Mouse (Mus musculus): ENCODE results near the gene Snx17.
A peak's percentile ranks its signal among the peaks of the same experiment; 100 is the strongest.

Gene Snx17

DNA sequence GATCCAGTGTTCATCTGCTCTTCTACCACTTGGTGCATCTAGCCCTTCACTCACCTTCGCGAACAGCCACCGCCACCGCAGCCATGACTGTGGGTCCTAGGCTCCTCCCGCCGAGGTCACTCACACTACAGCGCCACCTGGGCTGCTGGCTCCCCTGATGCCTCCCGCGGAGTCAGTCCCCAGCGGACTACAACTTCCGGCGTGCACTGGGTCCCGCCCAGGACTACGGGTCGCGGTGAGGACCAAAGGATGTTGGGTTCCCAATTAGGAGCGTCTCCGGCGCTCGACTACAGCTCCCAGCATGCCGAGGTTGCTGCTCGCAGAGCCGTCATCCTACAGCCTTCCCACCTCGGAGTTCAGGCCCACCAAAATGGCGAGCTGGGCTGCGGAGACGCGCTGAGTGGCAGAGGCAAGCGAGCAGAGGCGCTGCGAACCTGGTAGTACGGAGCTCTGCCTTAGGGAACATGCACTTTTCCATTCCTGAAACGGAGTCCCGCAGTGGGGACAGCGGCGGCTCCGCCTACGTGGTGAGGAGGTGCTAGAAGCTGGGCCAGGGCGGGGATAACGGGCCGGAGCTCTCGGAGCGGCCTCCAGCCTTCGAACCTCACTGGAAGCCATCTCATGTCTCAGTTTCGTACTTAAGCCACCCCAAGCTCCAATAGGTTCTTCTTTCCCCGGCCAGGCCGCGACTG lies at the start of gene Snx17, which contains the start of gene Eif2b4:
Gene Snx17 (plus strand): TSS at position 289 of the 692 bp plus-strand sequence.
Gene Eif2b4 (minus strand): TSS at position 492 of the 692 bp plus-strand sequence.
- DNase-seq (ENCODE audit: low read depth, low spot score): peak; percentile 98

DNA sequence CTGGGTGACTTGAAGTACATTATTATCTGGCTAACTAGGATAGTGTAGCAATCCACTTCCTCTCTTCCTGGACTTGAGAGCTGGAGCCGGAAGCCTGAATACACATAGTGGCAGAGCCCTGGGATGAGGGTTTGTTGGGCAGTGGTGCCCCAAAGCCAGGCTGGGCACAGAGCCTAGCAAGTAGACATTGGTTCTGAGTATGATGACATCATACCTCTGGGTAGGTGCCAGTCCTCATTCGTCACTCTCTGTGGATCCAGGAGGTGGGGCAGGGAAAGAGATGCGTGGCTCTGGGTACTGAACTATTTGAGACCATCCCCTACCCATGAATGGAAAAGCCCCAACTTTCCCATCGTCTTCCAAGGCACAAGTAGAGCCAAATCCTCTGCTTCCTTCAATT lies 43.2 kb upstream of the Snx17 start:
- DNase-seq (ENCODE audit: low read depth, low spot score): no peak

DNA sequence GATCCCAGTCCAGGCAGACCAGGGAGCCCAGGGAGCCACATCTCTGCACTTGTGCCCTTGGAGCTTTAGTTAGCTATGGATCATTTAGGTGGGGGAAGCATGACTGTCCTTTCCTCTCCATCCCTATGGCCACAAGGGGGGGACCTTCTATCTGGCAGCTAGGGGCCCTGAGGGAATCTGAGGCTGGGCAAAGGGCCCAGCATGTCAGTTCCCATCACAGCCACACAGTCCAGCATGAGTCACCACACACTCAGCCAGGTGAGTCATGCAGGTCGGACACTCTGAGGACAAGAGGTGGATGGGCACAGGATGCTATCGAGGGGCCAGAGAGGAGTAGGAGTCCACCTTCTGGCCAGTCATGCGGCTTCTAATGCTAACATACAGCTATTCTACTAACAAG lies 41.3 kb upstream of the Snx17 start:
- no peak for DNase-seq (ENCODE audit: low read depth, low spot score)

DNA sequence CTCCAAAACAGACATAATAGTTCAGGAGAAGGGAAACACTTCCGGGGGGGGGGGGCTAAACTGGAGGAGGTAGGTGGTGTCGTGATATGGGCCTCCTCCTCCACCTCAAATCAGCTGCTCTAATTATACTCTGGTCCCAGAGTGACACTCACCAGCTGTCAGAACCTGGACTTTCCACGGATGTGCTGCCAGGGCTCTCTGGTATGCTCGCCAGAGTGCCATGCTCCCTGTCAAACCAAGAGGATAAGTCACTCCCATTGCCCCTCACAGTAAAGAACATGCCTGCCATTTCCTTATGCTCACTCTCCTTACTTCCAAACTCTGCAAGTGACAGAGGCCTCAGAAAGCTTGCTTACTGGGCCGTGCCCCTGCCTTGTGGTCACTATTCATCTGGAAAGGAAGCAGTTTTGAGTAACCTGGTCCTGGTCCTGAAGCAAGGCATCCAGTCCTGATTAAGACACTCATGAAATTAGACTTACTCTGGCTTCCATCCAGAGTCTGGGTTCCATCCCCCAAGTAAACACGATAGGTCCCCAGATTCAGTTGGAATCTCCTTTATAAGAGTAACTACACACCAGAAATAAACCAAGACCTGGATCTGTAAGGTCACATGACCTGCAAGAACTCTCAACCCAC lies 39.4 kb upstream of the Snx17 start:
- no peak for DNase-seq (ENCODE audit: low read depth, low spot score)

DNA sequence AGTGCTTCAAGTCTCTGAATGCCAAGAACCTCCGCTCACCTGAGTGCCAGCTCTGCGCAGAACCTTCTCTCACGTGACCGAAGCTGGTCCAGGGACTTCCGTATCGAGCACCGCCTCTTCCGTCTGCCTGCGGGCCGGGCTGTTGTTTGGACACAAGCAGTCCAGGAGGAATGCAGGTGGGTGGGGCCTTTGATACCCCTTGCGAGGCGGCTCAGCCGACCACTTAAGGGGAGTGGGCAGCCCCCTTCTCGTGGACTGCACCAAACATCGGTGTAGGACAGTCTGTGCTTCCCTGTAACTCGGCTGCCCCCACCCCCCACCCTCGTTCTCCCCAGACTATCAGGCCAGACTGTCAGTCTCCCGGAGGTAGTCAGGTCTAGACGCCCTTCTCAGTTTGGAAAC lies 38.9 kb upstream of the Snx17 start, which contains the start of gene Mpv17:
Gene Mpv17 (minus strand): TSS at position 100 of the 402 bp plus-strand sequence.
- DNase-seq (ENCODE audit: low read depth, low spot score): peak; percentile 87

DNA sequence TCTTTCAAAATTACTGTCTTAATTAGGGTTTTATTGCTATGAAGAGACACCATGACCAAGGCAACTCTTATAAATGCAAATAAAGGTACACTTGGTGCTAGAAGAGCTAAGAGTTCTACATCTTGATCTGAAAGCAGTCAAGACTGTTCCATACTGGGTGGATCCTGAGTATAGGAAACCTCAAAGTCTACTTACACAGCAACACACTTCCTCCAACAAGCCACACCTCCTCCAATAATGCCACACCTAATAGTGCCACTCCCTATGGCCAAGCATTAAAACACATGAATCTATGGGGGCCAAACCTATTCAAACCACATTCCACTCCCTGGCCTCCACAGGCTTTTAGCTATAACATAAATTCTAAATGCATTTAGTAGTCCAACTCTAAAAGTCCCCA lies 30.6 kb upstream of the Snx17 start:
- DNase-seq (ENCODE audit: low read depth, low spot score): no peak

DNA sequence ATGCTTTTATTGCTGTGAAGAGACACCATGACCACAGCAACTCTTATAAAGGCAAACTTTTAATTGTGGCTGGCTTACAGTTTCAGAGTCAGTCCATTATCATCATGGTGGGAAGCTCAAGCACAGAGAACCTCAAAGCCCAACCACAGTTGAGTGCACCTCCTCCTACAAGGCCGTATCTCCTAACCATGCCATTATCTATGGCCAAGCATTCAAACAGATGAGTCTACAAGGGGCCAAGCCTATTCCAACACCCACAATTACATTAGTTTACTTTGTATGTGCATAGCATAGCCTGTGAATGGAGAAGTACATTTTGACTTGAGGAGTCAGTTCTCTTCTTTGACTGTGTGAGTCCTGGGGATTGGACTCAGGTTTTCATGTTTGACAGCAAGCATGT lies 28.1 kb upstream of the Snx17 start:
- DNase-seq (ENCODE audit: low read depth, low spot score): no peak

DNA sequence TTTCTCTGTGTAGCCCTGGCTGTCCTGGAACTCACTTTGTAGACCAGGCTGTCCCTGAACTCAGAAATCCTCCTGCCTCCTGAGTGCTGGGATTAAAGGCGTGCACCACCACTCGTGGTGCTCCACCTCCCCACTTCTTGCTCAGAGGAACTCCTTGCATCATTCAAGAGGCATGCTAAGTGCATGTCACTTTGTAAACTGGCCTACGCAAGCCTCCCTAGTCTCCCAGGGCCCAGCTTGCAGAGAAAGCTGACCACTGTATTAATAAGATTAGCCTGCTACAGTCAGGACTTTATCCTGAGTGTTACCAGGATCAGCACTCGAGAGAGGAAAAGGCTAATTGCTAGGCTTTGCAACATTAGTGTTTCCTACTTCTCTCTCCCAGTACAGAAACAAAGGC lies 24.4 kb upstream of the Snx17 start:
- DNase-seq (ENCODE audit: low read depth, low spot score): no peak

DNA sequence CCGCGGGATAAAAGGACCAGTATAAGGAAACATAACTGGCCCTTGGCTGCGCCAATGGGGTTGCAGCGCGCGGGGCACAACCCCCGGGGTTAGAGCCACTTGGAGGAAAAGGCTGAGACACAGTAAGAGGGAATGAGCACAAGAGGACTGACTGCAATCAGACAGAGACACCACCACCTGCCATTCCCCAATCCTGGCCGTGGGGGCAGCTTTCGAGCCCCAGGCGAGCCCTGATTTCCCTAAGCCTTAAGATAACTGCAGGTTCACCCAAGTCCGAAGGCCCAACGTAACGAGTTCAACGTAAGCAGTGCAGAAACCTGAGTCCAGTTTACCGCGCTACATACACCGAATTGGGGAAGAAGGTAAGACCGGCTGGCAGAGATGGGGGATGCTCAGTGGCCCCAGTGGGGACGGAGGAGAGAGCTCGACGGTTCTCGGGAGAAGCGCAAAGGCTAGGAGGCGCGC lies 13.7 kb upstream of the Snx17 start:
- DNase-seq (ENCODE audit: low read depth, low spot score): peak; percentile 43

DNA sequence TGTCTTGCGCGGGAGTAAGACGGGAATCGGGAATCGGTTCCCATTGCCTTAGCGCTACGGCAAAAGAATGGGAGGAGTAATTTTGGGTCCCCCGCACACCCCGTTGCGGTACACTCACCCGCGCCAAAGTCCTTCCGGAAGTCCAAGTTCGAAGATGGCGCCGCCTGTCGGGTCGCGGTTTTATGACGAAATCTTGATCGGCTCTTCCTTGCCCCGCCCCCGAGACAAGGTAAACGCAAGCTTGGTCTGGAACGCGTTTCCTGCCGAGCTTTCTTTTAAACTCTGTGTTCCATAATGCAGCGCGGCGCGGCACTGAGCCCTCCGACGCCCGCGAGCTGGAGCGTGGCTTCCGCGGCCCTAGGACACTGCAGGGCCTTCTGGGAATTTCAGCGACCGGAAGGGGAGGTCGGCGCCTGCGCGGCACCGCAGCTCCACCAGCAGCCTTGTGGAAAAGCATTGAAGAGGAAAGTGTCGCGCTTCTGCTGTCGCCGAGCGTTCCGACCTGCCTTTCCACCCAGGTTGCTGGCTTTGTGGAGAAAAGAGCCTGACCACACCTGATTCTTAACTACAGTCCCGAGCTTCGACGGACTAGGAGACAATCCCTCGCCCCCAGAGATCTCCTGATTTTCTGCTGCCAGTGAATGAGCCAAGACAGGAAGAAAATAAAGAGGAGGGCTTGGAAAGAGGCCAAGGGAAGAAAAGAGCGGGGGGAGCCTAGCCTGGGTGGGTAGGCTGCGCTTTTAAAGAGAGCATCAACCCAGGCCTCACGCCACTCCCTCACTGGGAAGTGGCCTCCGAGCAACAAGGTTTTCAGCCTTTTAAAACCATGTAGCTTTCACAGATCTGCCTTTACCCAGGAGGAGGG lies 13.0 kb upstream of the Snx17 start, which contains the start of the genes Gm29609 and Gtf3c2:
Gene Gm29609 (minus strand): TSS at position 146 of the 865 bp plus-strand sequence.
Gene Gtf3c2 (minus strand): TSS at position 379 of the 865 bp plus-strand sequence.
- peak; percentile 95 for DNase-seq (ENCODE audit: low read depth, low spot score)

DNA sequence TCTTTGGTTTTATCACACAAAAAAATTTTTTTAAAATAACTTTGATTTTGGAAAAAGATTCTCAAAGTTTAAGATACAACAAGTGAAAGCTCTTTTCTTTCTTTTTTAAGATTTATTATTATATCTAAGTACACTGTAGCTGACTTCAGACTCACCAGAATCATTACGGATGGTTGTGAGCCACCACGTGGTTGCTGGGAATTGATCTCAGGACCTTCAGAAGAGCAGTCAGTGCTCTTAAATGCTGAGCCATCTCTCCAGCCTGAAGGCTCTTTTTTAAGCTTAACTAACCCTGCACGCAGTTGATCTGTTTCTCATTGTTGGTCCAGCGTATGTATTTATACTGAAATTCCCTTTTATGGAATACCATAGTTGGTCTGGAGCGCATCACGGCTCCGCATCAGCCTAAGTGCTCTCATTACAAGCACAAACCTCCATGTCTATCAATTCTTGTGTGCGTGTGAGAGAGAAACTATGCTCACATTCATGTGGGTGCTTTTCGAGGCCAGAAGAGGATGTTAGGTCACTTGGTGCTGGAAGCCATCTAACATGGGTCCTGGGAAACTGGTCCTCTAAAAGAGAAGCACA lies 11.8 kb upstream of the Snx17 start:
- no peak for DNase-seq (ENCODE audit: low read depth, low spot score)

DNA sequence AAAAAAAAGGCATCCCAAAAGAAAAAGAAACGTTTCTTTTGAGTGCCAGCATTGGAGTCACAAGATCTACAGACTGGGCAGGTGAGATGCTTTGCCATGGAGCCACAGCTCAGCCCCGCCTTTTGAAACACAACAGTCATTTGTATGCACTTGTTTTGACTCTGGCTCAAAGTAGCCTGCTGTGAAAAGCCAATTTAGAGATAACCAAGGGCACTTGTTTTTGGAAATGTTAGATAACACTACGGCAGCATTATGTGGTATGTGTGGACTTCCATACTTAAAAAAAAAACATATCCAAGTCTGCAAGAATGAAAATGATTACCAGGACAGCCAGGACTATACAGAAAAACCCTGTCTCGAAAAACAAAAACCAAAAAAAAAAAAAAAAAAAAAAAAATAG lies 9.3 kb upstream of the Snx17 start:
- DNase-seq (ENCODE audit: low read depth, low spot score): no peak

DNA sequence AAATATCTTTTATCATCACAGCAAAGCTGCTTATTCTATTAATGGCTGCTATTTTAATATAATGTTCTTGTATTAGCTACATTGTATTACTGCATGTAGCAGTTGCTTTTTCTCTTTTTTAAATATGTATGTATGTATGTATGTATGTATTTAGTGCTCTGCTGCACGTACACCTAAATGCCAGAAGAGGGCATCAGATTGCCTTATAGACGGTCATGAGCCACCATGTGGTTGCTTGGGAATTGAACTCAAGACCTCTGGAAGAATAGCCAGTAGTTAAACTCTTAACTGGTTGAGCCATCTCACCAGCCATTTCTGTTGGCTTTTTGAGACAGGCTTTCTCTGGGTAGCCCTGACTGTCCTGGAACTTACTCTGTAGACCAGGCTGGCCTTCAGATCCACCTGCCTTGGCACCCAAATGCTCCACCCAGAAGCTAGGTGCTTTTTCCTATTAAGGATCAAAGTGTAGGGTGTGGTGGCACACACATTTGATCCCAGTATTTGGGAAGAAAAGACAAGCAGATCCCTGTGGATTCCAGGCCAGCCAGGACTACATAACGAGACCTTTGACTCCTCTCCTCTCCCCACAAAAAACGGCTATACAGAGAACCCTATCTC lies 4.7 kb upstream of the Snx17 start:
- no peak for DNase-seq (ENCODE audit: low read depth, low spot score)

DNA sequence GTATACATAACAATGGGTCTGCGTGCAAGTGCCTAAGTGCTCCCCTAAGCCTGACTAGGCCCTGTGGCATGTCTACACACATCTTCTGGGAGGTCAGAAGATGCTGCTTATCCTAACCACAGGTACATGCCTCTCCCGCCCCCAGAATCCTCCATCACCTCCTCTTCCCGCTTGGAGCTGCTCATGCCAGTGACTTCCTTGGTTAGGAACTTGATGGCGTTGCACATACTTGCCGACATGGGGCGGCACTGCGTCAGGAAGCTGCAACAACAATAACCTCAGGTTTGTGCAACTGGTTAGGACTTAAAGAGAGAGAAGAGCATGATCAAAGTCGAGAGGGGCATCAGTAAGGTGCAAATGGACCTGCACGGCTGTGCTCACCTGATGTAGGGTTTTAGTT lies 2.8 kb upstream of the Snx17 start:
- DNase-seq (ENCODE audit: low read depth, low spot score): no peak

DNA sequence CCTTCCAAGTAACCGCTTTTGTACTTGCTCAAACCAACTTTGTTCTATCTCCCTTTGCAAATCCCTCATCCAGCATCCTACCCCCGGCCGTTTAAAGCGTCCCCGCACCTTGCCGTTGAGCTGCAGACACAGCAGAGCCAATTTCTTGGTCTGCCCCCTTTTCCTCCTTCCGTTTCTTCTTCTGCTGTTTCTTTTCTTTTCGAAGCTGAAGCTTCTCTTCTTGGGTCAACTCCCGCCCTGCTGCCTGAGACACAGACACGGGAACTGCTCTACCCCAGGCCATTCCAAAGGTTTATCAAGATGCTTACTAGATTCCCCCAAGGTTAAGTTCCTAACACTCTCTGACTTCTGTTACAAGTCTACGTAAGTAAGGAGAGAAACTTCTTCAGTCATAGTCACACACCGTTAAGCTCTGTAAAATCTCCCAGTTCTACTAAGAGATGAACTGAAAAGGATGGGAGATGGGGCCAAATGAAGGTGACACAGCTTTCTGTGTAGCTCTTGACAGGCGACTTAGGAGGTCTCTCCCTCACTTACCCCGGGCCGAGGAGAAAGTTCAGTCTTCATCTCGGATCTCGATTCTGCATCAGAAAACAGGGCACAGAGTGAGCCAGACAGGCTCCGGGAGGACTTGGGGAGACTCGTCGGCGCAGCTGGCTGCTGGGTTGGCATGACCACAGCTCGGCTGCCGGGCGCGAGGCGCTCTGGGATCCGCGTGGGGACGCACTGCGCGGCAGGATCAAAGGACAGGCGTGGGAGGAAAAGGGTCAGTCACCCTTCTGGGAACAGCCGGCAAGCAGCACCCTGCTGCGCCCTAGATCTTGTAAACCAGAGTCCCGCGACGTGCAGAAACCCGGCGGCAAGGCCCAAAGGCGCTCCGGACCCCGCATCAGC lies 735 bp upstream of the Snx17 start:
- peak; percentile 70 for DNase-seq (ENCODE audit: low read depth, low spot score)

DNA sequence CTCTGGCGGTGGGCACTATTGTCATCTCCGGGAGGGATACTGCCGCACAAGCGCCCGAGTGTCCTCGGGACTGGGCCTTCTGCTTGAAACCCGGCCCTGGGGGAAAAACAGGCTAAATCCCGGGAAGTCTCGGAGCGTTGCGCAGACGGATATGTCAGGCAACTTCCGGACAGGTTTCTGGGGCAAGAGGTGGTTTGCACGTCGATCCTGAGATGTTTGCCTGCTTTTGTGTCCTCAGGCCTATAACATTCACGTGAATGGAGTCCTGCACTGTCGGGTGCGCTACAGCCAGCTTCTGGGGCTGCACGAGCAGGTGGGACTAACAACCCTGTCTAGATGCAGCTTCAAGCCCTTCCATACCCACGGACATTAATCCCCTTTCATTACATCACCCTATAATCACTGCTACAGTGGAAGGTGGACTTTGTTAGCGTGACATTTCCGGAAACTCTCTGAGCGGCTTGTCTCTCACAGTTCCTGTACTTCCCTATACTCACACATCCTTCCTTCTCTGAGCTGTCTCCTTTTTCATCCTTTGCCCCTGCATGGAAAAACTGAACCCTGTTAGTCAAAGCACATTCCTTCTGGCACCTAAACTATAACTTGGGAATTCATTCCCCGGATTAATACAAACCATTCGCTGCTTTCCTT lies 729 bp downstream of the Snx17 start:
- DNase-seq (ENCODE audit: low read depth, low spot score): peak; percentile 9

DNA sequence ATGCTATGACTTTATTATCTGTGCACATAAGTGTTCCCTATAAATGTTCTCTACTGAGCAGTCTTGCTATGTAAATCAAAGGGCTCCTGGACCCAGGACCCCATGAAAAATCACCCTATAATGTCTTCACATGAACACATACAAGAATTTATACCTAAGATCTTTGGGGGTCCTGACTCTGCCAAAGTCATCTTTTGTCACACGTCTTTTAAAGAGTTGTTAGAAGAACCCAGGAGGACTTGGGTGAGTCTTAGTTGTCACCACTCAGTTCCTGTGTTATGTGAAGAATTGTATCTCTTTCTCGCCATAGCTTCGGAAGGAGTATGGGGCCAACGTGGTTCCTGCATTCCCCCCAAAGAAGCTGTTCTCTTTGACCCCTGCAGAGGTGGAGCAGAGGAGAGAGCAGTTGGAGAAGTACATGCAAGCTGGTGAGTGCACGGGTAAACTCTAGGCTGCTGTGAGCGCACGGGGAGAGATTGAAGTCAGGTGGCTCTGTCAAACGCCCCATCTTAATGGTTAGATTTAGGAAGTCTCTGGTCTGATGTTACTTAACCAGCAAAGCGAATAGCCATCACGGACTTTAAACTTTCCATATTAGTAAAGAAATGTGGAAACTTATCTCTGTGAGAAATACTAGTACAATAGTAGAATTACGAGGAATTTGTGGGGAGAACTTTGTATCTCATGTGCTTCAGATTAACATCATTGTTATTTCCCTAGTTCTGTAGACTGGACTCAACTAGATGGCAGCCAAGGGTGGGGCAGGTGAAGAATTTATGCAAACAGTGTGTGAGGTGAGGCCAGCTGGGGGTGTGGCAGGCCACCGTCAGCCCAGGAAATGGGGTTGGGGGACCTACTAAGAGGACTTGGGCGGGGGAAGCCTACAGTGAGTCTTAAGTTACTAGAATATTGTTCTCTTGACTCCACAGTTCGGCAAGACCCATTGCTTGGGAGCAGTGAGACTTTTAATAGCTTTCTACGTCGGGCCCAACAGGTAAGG lies 1.8 kb downstream of the Snx17 start:
- no peak for DNase-seq (ENCODE audit: low read depth, low spot score)

DNA sequence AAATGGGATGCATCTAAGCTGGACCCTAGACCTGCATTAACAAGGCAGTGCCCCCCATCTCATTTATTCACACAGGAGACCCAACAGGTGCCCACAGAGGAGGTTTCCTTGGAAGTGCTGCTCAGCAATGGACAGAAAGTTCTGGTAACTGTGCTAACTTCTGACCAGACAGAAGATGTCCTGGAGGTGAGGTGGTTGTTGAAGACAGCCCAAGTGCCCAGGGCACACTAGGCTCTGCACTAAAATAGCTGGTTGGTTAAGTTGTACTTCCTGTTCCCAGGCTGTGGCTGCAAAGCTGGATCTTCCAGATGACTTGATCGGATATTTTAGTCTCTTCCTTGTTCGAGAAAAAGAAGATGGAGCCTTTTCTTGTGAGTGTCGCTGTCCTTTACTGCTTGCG lies 2.6 kb downstream of the Snx17 start:
- DNase-seq (ENCODE audit: low read depth, low spot score): no peak
